Mouse (Mus musculus) spleen, adult 2 months (tissue): ENCODE data around the gene Ppp2r5e. TPM values are rescaled to one million over a fixed set of nuclear protein-coding genes. Genes with fewer than 3 reads are reported as not detected.
"Not testable (repeated sequence)": the region's sequence is repeated elsewhere in the genome, so short reads cannot be mapped to it uniquely, and the experiment has no call there.

Source experiments
- DNase-seq, 2 experiments: peaks; one replicate each; pipeline versions ENCODE4 v3.0.0 to v3.0.0-alpha.2; 2012 to 2021; ENCODE audit warnings: low spot score in 2 of 2, low read depth in 1 of 2
- H3K27ac ChIP-seq: fragments of 200-500 bp; 2 replicates; pipeline ENCODE4 v1.5.1; 2012; ENCODE audit warnings: low read length, inconsistent platforms; ENCODE audit not compliant: insufficient read depth
- H3K27me3 ChIP-seq: fragments of 200-500 bp; 2 replicates; pipeline ENCODE4 v1.6.1; 2012; ENCODE audit warnings: mild to moderate bottlenecking, moderate library complexity, low read length, inconsistent platforms; ENCODE audit not compliant: control insufficient read depth, insufficient read depth
- H3K36me3 ChIP-seq: fragments of 200-500 bp; 2 replicates; pipeline ENCODE4 v1.6.1; 2012; ENCODE audit warnings: mild to moderate bottlenecking, low read length, inconsistent platforms; ENCODE audit not compliant: control insufficient read depth, insufficient read depth
- H3K4me1 ChIP-seq: fragments of 200-500 bp; 2 replicates; pipeline ENCODE4 v1.6.1; 2011; ENCODE audit warnings: inconsistent platforms; ENCODE audit not compliant: control insufficient read depth, insufficient read depth, insufficient read length
- H3K4me3 ChIP-seq: fragments of 200-500 bp; 2 replicates; pipeline ENCODE4 v1.5.1; 2011; ENCODE audit warnings: mild to moderate bottlenecking, inconsistent platforms; ENCODE audit not compliant: insufficient read depth, insufficient read length; ENCODE audit errors: extremely low read depth
- CTCF ChIP-seq: fragments of 200-500 bp; IDR thresholded peaks from 2 replicates; pipeline ENCODE4 v1.5.1; 2011; ENCODE audit warnings: mild to moderate bottlenecking, inconsistent platforms; ENCODE audit not compliant: insufficient read depth, insufficient read length, insufficient replicate concordance; ENCODE audit errors: extremely low read depth
- POLR2A ChIP-seq: fragments of 200-500 bp; IDR thresholded peaks from 2 replicates; pipeline ENCODE4 v1.6.1; 2011; ENCODE audit warnings: low read depth, low read length, inconsistent platforms
- WGBS: fragments of 180-500 bp; shearing (Covaris S2); methylation state at CpG from one replicate; pipeline ENCODE4 v1.1.7; 2018; 5-methylcytosine and 5-hydroxymethylcytosine counted together
- polyA plus RNA-seq: library from polyadenylated mRNA; depleted of rRNA; stranded (reverse); fragments of >200 nt; gene quantifications from 2 replicates; pipeline ENCODE4 v1.2.3, GENCODE M21; 2012

The Ppp2r5e gene
- polyA plus RNA-seq, 1 experiment = 10.5 TPM

DNA sequence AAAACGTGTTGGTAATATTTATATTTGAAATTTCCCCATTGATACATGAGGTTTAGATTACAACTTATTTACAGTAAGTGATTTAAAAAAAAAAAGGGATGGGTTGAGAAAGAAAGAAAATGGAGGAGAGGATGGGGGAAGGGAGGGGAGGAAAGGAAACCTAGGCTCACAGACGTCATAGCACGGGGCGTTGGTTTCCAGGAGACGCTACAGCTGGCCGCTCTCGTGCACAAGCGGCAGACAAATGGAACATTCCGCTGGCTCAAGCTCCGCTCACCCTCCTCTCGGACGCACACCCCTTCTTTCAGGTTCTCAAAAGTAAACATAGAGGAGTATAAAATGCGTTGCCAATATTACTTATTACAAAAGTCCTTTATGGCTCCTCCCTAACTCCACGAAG is 146.0 kb downstream of the Ppp2r5e start:
- TF ChIP-seq CTCF (no peak), POLR2A (no peak)
- H3K4me1 ChIP-seq = peaks cover 7% of the 10 kb centered on the region; the same call in 1 of the 2 replicates
- no peaks in the 10 kb centered on the region for H3K27me3 ChIP-seq
- H3K4me3 ChIP-seq = no peak overlapping the region
- peaks cover 9% of the 10 kb centered on the region for H3K36me3 ChIP-seq
- DNase-seq = peak in 1 of 2 experiments; percentile 21
- WGBS = 37% methylated on average over 14 of the region's 14 CpGs
- no peak overlapping the region for H3K27ac ChIP-seq

DNA sequence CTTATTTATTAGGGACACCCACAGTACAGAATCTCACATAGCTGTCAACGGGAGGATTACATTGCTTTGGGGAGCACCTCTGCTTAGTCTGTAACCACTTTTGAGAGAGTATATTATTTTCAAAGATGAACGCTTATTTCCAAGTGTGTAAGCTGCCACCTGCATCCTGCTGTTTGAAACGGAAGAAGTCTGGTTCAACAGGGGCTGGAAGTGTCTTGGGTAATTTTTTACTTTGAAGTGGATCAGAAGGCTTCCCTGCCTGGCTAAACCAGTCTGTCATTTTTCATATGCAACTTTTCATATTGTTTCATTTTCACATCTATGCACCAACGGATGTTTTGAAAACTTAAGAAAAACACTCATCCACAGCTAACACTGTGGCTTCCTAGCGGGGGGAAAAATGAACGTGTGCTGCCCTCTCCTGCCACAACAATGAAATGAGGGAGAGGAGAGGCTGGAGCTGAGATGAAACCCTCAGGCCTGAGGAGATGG is 146.5 kb downstream of the Ppp2r5e start:
- Histone ChIP-seq H3K27ac (no peak overlapping the region), H3K36me3 (peaks cover 9% of the 10 kb centered on the region)
- WGBS = 8% methylated on average over 6 of the region's 6 CpGs

GRCm38 (mm10) chr12:75448921-75449320 is 147.1 kb downstream of the Ppp2r5e start:
- Histone ChIP-seq H3K4me3 (no peak overlapping the region), H3K27me3 (no peaks in the 10 kb centered on the region), H3K4me1 (peaks cover 7% of the 10 kb centered on the region; the same call in 1 of the 2 replicates), H3K27ac (no peak overlapping the region), H3K36me3 (peaks cover 9% of the 10 kb centered on the region)
- 35% methylated on average over 5 of the region's 5 CpGs for WGBS
- peak in 1 of 2 experiments; percentile 15 for DNase-seq
- TF ChIP-seq POLR2A (no peak), CTCF (no peak)

More for the DNA sequence above, 146.5 kb downstream of the Ppp2r5e start:
- Histone ChIP-seq H3K4me3 (no peak overlapping the region), H3K27me3 (no peaks in the 10 kb centered on the region), H3K4me1 (peaks cover 7% of the 10 kb centered on the region; the same call in 1 of the 2 replicates)
- no peak for TF ChIP-seq CTCF
- TF ChIP-seq POLR2A = no peak
- DNase-seq = peak in 1 of 2 experiments; percentile 5

- TF ChIP-seq CTCF (no peak), POLR2A (no peak)
- no peaks in the 10 kb centered on the region for H3K27me3 ChIP-seq
- H3K4me1 ChIP-seq = peaks cover 7% of the 10 kb centered on the region; the same call in 1 of the 2 replicates
- H3K27ac ChIP-seq = no peak overlapping the region
- no peak for DNase-seq
- no peak overlapping the region for H3K4me3 ChIP-seq
- WGBS = 76% methylated on average over 7 of the region's 7 CpGs
- H3K36me3 ChIP-seq = no peaks in the 10 kb centered on the region
These were observed 149.8 kb downstream of the Ppp2r5e start for GRCm38 (mm10) chr12:75446245-75446644.

DNA sequence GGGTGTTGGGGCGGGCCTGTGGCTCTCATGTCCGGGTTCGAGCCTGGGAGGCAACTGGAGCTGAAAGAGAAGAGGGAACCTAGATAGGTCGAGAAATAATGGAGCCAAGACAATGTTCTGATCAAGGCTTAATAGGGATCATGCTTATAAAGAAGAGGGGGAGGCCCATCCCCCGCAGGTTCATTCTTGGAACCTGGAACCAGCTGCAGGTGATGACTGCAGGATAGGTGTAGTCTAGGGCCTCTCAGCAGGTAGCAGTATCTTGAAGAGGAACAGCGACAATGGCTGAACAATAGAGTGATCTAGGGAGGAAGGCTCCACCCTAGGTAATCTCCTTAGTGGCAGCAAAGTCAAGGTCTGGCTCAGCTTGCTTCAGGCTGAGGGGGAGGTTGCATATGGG is 163.6 kb downstream of the Ppp2r5e start:
- not testable (repeated sequence) for H3K36me3 ChIP-seq

GRCm38 (mm10) chr12:75429685-75430396 is 166.2 kb downstream of the Ppp2r5e start:
- Histone ChIP-seq H3K27ac (no peak overlapping the region), H3K36me3 (no peaks in the 10 kb centered on the region), H3K4me1 (no peaks in the 10 kb centered on the region), H3K4me3 (no peak overlapping the region), H3K27me3 (no peaks in the 10 kb centered on the region)
- TF ChIP-seq POLR2A (no peak), CTCF (no peak)
- no peak for DNase-seq
- 79% methylated on average over 1 of the region's 1 CpGs for WGBS

More for the DNA sequence above, 163.6 kb downstream of the Ppp2r5e start:
- not testable (repeated sequence) for H3K4me3 ChIP-seq, H3K27ac ChIP-seq, H3K4me1 ChIP-seq, H3K27me3 ChIP-seq, DNase-seq
- 82% methylated on average over 6 of the region's 6 CpGs for WGBS

GRCm38 (mm10) chr12:75428719-75429118 is 167.3 kb downstream of the Ppp2r5e start:
- H3K36me3 ChIP-seq = no peaks in the 10 kb centered on the region
- H3K4me1 ChIP-seq = no peaks in the 10 kb centered on the region
- H3K4me3 ChIP-seq = no peak overlapping the region
- H3K27me3 ChIP-seq = no peaks in the 10 kb centered on the region
- WGBS = 94% methylated on average over 6 of the region's 6 CpGs
- TF ChIP-seq CTCF = no peak
- TF ChIP-seq POLR2A = no peak
- no peak for DNase-seq
- H3K27ac ChIP-seq = no peak overlapping the region
